Mouse (Mus musculus): Measurements from ENCODE around the gene Dusp27.

DNA sequence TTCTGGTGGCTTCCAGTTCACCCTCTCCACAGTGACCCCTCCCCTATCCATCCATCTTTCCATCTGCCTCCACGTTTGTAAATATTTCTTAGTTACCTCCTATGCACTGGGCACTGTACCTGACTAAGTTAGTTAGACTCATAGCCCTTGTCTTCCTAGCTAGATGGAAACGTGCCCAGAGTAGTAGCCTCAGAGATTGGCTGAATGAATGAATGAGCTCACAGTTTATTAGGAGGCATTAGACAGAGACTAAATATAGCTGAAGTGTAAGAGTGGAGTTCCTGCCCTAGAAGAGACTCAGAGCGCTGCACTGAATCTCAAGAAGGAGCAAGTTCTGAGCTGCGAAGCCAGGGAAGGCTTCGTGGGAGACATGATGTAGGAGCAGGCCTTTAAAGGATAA lies 829 bp upstream of the Dusp27 start:
- TF ChIP-seq EP300 (IDR thresholded peaks at IDR 0.05; ENCODE audit: low read depth) (no peak), CTCF (IDR thresholded peaks at IDR 0.05; ENCODE audit: low read depth) (no peak)

Measured in heart, postnatal 0 days (tissue).